Mouse (Mus musculus) large intestine, adult 2 months (tissue): Measurements from ENCODE around the gene Tor2a. TPM values are rescaled to one million over a fixed set of nuclear protein-coding genes. Genes with fewer than 3 reads are reported as not detected.
A peak's percentile ranks its signal among the peaks of the same experiment; 100 is the strongest.

Experiments
- DNase-seq: peaks from one replicate; pipeline ENCODE4 v3.0.0-alpha.2; 2012; ENCODE audit warnings: low read depth, low spot score
- WGBS: fragments of 180-500 bp; shearing (Covaris S2); methylation state at CpG from one replicate; pipeline ENCODE4 v1.1.7; 2018; 5-methylcytosine and 5-hydroxymethylcytosine counted together
- polyA plus RNA-seq: library from polyadenylated mRNA; depleted of rRNA; stranded (reverse); fragments of >200 nt; gene quantifications from 2 replicates; pipeline ENCODE4 v1.2.3, GENCODE M21; 2012

The Tor2a gene
- polyA plus RNA-seq, 1 experiment: 93.7 TPM

DNA sequence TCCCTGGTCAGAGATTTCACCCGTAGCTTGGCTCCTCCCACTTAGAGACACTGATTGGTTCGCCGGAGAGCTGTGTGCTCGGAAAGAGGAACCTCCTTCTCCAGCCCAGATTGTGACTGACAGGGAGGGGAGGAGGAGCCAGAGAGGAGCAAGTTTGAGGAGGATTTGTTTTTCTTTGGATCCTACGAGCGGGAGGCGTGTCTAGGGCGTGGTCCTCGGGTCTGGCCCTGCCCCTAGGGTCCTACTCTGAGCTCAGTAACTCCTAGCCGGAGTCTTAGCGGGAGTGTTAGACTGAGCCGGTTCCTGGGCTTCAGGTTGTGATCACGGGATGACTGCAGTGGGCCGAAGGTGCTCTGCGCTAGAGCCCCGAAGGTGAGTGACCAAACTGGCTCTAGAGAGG, 29.6 kb upstream of the Tor2a start:
- WGBS: 3% methylated on average over 16 of the region's 16 CpGs
- DNase-seq: peak; percentile 90

DNA sequence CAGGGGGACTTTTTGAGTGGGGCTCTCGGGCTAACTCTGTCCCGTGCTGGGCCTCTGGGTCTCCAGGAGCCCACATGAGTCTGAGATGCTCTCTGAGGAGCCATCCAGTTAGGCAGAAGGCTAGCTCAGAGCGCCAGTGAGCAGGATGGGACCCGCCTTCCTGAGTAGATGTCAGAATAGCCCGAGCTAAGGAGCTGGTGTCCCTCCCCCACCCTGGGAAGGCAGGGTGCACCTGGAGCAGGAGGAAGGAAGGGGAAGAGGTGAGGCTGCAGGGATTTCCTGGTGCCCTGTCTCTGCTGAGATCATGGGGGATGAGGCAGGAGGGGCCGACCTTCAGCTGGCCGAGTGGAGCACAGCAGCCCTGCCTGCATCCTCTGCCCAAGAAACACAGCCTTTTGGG, 28.6 kb upstream of the Tor2a start:
- 40% methylated on average over 7 of the region's 7 CpGs for WGBS
- DNase-seq: no peak

DNA sequence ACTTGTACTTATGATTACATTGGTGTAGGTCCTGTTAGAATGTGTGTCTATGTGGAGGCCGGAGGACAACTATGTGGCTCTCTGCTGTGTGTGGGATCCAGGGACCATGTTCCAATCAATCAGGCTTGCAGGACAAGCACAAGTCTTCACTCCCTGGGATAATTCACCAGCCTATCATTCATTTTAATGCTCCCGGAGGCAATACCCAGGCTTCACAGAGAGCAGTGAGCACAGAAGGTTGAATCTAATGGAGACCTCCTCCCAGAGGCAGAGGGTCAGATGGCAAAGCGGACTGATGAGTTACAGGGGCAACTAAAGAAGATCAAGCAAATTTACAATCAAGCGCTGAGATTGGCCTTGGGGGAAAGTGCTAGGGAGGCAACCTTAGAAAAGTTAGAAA, 27.5 kb upstream of the Tor2a start:
- no peak for DNase-seq
- 90% methylated on average over 4 of the region's 4 CpGs for WGBS

DNA sequence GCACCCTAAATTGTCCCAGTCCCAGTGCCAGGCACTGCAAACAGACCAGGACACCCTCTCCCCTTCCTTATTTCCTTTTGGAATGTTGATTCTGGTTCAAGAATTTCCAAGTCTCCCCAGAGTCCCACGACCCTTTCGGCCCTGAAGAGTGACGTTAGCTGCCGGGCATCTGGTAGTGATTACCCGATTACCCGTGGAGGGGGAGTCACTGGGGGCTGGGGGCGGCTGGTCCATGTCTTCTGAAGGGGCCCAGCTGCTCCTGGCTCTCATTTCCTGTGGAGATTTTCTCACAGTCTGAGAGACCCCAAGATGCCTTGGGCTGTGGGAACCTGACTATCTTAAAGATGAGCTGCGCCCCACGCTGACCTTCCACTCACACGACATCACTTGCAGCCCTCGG, 26.2 kb upstream of the Tor2a start:
- WGBS: 59% methylated on average over 11 of the region's 11 CpGs

DNA sequence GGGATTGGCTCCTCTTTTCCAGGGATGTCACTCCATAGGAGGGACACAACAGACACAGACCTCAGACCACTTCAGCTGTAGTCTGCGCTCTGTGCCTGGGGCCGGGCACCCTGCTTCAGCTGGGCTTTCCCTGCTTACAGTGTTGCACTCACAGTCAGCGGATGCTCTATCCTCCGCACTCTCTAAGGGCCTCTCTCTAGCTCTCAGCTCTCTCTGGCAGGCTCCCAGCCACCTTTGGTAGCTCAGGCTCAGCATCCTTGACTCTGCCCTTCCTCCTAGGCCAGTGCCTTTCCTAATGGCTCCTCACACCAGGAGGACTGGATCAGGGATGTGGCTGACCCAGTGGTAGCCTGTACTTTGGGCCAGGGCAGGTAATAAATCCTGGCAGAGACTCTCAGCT, 25.1 kb upstream of the Tor2a start:
- 77% methylated on average over 4 of the region's 4 CpGs for WGBS
- no peak for DNase-seq

More for the DNA sequence above, 26.2 kb upstream of the Tor2a start:
- DNase-seq: no peak

DNA sequence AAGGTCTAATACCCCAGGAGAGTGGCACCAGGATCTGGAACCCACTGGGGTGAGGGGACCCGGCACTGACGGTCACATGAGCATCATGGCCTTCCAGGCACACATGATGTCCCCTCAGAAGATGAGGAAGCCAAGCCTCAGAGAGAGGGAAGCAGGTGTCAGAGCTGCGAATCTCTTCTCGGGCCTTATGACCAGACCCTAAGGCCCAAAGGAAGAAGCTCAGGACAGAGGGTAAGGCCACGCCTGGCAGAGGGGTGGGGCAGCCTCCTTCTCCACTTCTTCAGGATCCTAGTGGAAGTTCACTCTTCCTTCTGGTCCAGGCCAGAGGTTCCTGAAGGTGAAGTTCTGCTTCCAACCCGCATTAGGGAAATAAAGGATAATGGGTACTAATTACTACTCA, 24.3 kb upstream of the Tor2a start:
- 80% methylated on average over 6 of the region's 6 CpGs for WGBS
- no peak for DNase-seq

DNA sequence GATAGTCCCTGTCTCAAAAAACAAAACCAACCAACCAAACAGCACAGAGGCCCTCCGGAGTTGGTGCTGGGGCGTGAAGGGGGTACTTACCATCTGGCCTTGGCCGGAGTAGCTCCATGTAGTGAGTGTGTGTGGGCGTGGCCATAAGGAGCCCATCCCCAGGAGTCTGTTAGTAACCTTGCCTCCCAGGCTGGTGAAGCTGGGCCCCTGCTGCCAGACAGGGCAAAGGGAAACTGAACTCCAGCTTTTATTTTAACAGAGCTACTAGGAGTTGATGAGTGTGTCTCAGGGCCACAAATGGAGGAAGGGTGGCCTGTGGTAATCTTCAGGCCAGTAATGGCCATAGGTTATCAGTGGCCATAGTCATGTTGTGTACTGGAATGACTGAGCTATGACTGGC, 22.6 kb upstream of the Tor2a start:
- no peak for DNase-seq
- 53% methylated on average over 4 of the region's 4 CpGs for WGBS

DNA sequence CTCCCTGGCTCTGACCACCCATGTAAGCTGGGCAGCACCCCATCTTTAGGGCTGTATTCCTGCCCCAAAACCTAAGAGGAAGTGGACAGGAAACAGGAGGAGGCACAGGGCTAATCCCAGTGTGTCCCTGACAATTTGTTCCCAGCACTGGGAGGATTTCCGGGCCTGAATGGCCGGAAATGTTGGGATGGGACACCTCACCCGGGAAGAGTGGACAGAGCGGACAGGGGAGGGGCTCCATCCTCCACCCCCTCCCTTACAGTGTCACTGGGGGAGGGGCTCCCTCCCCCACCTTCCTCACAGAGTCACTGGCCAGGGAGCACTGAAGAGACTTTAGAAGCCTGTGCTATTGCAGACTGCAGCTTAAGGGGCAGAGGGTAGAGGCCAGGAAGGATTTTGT, 22.1 kb upstream of the Tor2a start:
- 61% methylated on average over 4 of the region's 4 CpGs for WGBS
- no peak for DNase-seq

DNA sequence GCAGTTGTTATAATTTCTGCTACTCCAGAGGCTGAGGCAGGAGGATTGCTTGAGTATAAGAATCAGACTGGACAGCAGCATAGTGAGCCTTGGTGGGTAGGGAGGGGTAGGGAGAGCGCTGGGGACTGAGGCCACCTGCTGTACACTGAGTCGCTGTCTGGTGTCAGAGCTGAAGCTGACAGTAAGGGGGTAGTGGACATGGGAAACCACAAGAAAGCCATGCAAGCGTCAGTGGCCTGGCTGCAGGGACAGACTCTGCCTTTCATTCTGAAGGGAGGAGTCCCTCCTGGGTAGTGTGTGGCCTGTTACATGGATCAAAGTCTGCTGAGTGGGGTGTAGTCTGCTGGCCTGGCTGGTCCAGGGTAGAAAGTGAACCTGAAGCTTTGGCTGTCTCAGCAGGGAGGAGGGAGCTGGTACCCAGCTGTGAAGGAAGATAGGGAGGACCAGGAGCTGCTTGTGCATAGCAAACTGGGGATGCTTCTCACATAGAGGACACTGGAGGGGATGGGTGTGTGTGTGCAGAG, 20.7 kb upstream of the Tor2a start:
- WGBS: 53% methylated on average over 3 of the region's 3 CpGs
- no peak for DNase-seq

DNA sequence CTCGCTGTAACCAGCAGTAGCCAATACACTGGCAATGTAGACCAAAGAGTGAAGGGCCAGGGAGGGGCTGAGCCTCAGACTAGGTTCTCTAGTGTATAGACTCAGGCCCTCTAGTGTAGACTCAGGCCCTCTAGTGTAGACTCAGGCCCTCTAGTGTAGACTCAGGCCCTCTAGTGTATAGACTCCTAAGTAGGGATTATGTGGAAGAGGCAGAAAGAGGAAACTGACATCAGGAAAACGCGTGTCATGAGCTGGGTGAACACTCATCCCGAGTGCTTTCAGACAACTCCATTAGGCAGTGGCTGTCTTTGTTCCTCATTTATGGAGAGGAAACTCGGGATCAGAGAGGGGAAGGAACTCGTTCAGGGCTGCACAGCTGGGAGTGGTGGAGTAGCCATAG, 20.0 kb upstream of the Tor2a start:
- WGBS: 65% methylated on average over 6 of the region's 6 CpGs
- DNase-seq: no peak

DNA sequence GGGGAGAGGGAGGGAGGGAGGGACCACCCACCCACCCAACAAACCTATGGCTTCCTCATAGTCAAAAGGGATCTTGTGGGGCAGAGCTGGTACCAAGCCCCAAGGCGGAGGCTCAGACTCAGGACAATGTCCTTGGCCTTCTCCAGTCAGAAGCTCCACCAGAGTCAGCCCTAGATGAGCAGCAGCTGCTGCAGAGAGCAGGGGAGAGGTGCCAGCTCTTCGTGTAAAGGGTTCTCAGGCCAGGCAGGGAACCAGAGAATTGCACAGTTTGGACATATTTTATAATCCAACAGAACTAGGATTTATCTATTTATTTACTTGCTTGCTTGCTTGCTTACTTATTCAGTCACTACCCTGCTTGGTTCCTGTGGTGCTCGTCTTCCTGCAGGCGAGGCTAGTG, 17.7 kb upstream of the Tor2a start:
- WGBS: 58% methylated on average over 4 of the region's 4 CpGs
- no peak for DNase-seq

DNA sequence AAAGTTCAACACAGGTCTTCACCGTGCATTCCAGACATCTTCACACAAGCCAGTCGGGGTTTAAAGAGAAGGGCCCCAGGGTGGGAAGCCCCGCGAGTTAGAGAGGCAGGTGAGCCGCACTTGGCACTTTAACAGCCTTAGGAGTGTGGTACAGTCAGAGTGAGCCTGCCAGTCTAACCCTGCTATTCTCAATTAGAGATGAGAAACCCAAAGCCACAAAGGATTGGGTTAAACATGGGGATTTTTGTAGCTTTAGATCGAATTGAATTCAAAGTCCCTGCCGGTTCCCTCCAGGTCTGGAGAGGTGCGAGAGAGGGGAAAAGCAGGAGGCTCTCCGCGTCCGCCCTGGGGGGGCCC, 16.1 kb upstream of the Tor2a start, which contains the start of gene 6330409D20Rik:
6330409D20Rik (minus strand) TSS at position 101 of the 357 bp plus-strand sequence.
- 12% methylated on average over 11 of the region's 11 CpGs for WGBS
- no peak for DNase-seq

DNA sequence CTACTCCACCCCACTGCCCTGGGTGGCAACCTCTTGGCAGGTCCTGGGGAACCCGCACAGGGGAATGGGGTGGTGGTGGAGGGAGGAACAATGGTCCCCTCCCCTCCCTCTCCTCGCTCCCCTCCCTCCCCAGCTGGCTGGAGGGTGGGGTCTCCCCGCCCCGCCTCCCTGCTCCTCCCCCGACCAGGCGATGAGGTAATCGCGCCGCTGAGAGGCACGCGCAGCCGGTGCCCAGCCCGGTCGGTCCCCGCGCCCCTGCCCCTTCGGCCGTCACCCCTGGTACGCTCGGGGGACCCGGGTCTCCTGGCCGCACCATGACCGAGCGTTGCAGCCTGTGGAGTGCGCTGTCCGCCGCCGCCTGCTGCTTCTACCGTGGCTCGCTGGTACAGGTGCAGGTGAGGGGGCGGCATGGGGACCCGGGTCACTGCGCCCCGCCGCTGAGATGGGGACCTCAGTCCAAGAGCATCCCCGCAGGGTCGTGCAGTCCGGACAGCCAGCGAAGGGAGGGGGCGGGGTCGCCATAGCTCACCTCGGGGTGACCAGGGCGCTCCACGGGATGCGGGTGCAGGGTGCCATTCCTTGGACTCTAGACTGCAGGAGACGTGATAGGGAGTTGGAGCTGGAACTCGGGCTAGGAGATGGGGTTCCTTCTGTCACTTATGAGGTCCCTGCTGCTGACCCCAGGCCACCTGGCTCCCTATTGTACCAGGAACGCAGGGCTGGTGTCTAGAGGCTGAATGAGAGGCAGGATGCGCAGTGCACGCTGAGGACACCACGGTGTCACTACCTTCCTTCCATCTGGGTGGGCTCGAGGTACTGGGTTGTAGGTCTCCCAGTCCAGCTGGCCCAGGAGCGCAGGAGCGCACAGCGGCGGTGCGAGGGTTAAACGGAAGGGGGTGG, 15.5 kb upstream of the Tor2a start:
- 7% methylated on average over 57 of the region's 58 CpGs for WGBS
- DNase-seq: no peak

DNA sequence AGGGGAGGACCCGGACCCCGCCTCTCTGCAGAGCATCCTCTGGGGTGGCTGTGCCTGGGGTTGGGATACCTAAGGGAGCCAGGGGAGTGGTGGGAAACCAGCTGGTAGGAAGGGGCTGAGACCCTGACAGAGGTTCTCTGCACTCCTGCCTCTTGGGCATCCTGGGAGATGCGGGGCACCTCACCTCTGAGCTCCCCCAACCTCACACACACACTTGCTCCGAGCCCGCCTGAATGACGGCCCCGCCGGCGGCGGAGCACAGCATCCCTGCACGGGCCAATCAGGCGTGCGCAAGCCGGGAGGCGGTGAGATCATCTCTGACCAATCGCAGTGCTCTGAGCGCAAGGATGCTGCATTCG, 14.9 kb upstream of the Tor2a start:
- 23% methylated on average over 18 of the region's 18 CpGs for WGBS
- DNase-seq: no peak

DNA sequence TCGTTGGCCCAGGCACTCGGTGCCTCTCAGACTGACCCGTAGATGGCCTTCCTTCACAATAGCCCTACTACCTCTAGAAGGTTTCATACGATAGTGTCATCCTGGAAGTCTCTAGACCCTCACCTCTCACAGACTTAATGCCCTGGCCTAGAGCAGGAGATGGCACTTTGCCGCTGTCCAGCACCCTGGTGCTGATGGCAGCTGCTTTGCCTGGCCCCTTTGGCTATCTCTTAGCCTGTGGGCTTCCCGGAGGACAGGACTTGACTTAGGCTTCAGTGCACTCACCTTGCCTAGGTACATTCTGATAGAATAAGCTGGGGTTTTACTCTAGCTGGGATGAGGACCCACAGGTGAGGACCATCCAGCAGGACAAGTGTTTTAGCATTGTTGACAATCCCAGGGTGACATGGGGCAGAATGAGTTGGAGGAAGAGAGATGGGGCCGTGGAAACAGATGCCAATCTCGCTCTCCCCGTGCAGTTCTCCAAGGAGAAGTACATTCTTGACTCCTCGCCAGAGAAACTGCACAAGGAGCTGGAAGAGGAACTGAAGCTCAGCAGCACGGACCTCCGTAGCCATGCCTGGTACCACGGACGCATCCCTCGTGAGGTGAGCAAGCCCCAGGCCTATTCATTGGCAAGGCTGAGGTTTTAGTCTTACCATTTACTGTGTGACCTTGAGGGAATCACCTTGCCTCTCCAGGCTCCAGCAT, 12.6 kb upstream of the Tor2a start:
- no peak for DNase-seq
- 72% methylated on average over 15 of the region's 15 CpGs for WGBS

DNA sequence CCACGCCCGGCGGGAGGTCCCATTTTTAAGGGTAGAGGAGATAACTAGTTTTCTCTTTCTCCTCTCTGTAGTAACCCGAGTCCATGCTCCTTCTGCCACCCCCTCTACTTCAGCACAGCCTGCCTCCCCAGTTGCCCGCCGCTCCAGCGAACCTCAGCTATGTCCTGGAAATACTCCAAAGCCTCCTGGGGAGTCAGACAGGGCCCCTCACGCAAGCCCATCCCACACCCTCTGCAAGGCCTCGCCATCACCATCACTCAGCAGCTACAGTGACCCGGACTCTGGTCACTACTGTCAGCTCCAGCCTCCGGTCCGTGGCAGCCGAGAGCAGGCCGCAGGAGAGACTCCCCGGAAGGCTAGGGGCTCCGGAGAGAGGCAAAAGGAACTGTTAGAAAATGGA, 8.0 kb upstream of the Tor2a start:
- 89% methylated on average over 16 of the region's 16 CpGs for WGBS
- no peak for DNase-seq

DNA sequence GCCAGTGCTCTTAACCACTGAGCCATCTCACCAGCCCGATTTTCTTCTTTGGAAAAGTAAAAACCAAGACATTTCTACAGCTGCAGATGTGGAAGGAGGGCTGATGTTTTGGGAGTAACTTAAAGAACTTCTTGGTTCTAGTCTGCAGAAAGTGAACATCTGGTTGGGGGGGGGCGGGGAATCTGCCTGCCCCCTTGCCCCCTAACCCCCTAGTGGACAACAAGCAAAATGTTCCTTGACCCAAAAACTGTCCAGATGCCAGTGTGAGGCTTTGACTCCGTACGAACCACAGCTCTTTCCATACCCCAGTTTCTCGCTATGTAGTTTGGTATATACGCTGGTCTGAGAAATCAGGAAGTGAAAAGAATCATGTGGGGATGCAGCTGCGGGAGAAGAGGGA, 6.8 kb upstream of the Tor2a start:
- DNase-seq: no peak
- whole genome bisulfite sequencing: 71% methylated on average over 7 of the region's 7 CpGs

DNA sequence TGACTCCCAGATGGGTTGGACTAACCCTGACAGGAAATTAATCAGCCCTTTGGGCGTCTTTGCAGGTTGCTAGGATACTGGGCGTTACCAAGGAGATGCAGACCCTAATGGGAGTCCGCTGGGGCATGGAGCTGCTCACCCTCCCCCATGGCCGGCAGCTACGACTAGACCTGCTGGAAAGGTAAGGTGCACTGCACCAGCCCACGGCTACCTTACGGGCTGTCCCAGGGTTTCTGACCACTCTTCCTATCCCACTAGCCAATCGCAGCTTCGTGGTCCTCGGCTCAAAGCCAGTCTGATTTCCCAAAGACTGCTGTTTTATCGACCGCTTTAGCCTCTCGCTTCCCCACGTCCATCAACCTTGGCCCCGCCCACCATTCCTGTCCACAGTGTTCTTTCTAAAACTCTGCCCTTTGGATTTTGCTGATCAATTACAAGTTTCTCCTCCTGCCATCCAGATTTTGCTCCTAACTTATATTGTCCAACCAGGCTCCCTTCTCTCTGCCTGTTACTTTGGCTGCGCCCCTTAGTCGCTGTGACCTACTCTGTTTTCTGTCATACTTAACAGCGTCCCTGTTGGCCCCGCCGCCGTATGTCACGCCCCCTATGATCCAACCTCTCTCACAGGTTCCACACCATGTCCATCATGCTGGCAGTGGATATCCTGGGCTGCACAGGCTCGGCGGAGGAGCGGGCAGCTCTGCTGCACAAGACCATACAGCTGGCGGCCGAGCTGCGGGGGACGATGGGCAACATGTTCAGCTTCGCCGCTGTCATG, 6.0 kb upstream of the Tor2a start:
- peak; percentile 62 for DNase-seq
- WGBS: 21% methylated on average over 31 of the region's 31 CpGs

DNA sequence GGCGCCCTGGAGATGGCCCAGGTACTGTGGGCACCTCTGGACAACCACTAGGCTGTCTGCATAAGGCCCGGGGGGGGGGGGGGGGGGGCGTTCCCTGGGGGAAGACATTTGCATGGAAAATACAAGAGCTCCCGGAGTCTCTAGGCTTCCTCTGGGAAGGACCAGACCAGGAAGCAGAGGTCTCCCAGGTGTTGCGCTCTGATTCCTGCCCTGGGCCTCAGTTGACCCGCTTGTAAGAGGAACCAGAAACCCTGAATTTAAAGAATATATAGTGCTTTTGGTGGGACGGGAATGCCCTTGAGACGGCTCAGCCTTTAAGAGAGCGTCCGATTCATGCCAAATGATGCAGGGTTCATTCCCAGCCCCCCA, 5.4 kb upstream of the Tor2a start:
- 25% methylated on average over 10 of the region's 10 CpGs for WGBS

DNA sequence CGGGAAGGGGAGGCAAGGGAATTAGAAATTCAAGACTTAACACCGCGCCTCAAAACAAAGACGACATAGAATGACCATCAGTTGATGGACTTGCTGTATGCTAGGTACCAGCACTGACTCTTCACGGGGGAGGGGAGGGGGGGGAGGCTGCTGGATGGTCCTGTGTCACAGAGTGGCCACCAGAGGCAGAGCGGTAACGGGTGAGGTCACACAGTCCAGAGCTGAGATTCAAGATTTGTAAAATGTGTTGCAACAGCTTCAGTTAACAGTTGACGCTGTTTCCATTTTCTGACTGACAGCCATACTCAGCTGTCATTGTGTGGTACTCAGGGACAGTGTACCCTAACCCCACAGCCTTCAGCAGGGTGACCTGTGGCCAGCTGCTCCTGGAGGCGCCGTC, 4.9 kb upstream of the Tor2a start:
- WGBS: 62% methylated on average over 10 of the region's 10 CpGs
- DNase-seq: no peak

More for the DNA sequence above, 5.4 kb upstream of the Tor2a start:
- no peak for DNase-seq
